Mouse (Mus musculus) kidney, embryonic 14.5 days (tissue): ENCODE data around the gene Rspo1. TPM values are rescaled to one million over a fixed set of nuclear protein-coding genes. Genes with fewer than 3 reads are reported as not detected.

ENCODE experiments used
- ATAC-seq: fragments of 200-750 bp; cut with Nextera tagmentation; 2 replicates; pipeline ENCODE4 v1.8.0; 2017; ENCODE audit warnings: moderate number of reproducible peaks, mild to moderate bottlenecking, moderate TSS enrichment, moderate library complexity; ENCODE audit not compliant: low FRiP score, low TSS enrichment
- H3K27ac ChIP-seq: fragments of 300-500 bp; sonication (generic); 2 replicates; pipeline ENCODE4 v1.5.1; 2014; ENCODE audit warnings: low read depth, mild to moderate bottlenecking, low read length, moderate library complexity, mixed read lengths
- H3K27me3 ChIP-seq: fragments of 300-500 bp; sonication (generic); 2 replicates; pipeline ENCODE4 v1.6.1; 2014; ENCODE audit warnings: mild to moderate bottlenecking, low read length; ENCODE audit not compliant: control insufficient read depth, insufficient read depth
- H3K36me3 ChIP-seq: fragments of 300-500 bp; sonication (generic); 2 replicates; pipeline ENCODE4 v1.6.1; 2014; ENCODE audit warnings: low read length, mixed read lengths; ENCODE audit not compliant: control insufficient read depth, insufficient read depth
- H3K4me1 ChIP-seq: fragments of 300-500 bp; sonication (generic); 2 replicates; pipeline ENCODE4 v1.6.1; 2014; ENCODE audit warnings: low read length, mixed read lengths; ENCODE audit not compliant: control insufficient read depth, insufficient read depth
- H3K4me2 ChIP-seq: fragments of 300-500 bp; sonication (generic); replicated peaks from 2 replicates; pipeline ENCODE4 v1.6.1; 2014; ENCODE audit warnings: low read depth, mild to moderate bottlenecking, low read length
- H3K4me3 ChIP-seq: fragments of 300-500 bp; sonication (generic); 2 replicates; pipeline ENCODE4 v1.5.1; 2014; ENCODE audit warnings: mild to moderate bottlenecking, low read length
- H3K9ac ChIP-seq: fragments of 300-500 bp; sonication (generic); 2 replicates; pipeline ENCODE4 v1.6.1; 2014; ENCODE audit warnings: low read depth, mild to moderate bottlenecking, low read length, moderate library complexity
- H3K9me3 ChIP-seq: fragments of 300-500 bp; sonication (generic); 2 replicates; pipeline ENCODE4 v1.6.1; 2016; ENCODE audit warnings: low read length; ENCODE audit not compliant: control insufficient read depth
- WGBS: fragments of 180-500 bp; shearing (Covaris S2); extraction: QIAGEN DNeasy Blood & Tissue Kit; methylation state at CpG from one replicate; pipeline ENCODE4 v1.1.7; 2014; 5-methylcytosine and 5-hydroxymethylcytosine counted together
- polyA plus RNA-seq: library from polyadenylated mRNA; unstranded; fragments of >200 nt; fragmentation: Nextera tagmentation; extraction: Ambion mirVana; gene quantifications from 2 replicates; pipeline ENCODE4 v1.2.1, GENCODE M21; 2014

The Rspo1 gene
- polyA plus RNA-seq, 1 experiment from 2014 or later: 44.8 TPM

- Histone ChIP-seq H3K27me3 (peaks cover 6% of the 10 kb centered on the region), H3K36me3 (no peaks in the 10 kb centered on the region), H3K27ac (peak overlapping the region; percentile 12; the same call in 1 of the 2 replicates), H3K4me3 (no peak overlapping the region), H3K4me2 (no peak overlapping the region), H3K9ac (no peak overlapping the region), H3K9me3 (no peaks in the 10 kb centered on the region), H3K4me1 (peaks cover 21% of the 10 kb centered on the region)
- 25% methylated on average over 10 of the region's 10 CpGs for WGBS
- no peak for ATAC-seq
Measured at GRCm38 (mm10) chr4:124951036-124951433, 35.2 kb upstream of the Rspo1 start.

- ATAC-seq: no peak
- 54% methylated on average over 4 of the region's 4 CpGs for WGBS
- H3K4me1 ChIP-seq: peaks cover 22% of the 10 kb centered on the region
- H3K4me3 ChIP-seq: no peak overlapping the region
- H3K4me2 ChIP-seq: no peak overlapping the region
- no peaks in the 10 kb centered on the region for H3K36me3 ChIP-seq
- H3K27ac ChIP-seq: no peak overlapping the region
- no peak overlapping the region for H3K9ac ChIP-seq
- no peaks in the 10 kb centered on the region for H3K9me3 ChIP-seq
- peaks cover 6% of the 10 kb centered on the region for H3K27me3 ChIP-seq
Measured at GRCm38 (mm10) chr4:124953546-124953945, 32.7 kb upstream of the Rspo1 start.

- Histone ChIP-seq H3K9me3 (no peaks in the 10 kb centered on the region), H3K4me1 (peaks cover 11% of the 10 kb centered on the region), H3K27me3 (peaks cover 6% of the 10 kb centered on the region), H3K27ac (no peak overlapping the region), H3K4me3 (no peak overlapping the region), H3K36me3 (no peaks in the 10 kb centered on the region), H3K9ac (no peak overlapping the region), H3K4me2 (no peak overlapping the region)
- no peak for ATAC-seq
- WGBS: 90% methylated on average over 2 of the region's 2 CpGs
Measured at GRCm38 (mm10) chr4:124957284-124957683, 28.9 kb upstream of the Rspo1 start.

- Histone ChIP-seq H3K27me3 (peaks cover 3% of the 10 kb centered on the region; the same call in 1 of the 2 replicates), H3K27ac (0 out of 2 replicates have a peak overlapping the region, but pooled peaks have one; percentile 43)
- ATAC-seq: peak; percentile 58
Measured at GRCm38 (mm10) chr4:124959062-124959461, 27.2 kb upstream of the Rspo1 start.

GRCm38 (mm10) chr4:124960940-124961339, 25.3 kb upstream of the Rspo1 start:
- 87% methylated on average over 11 of the region's 11 CpGs for WGBS
- peaks cover 15% of the 10 kb centered on the region for H3K4me1 ChIP-seq
- no peaks in the 10 kb centered on the region for H3K36me3 ChIP-seq
- no peak overlapping the region for H3K4me2 ChIP-seq
- no peak overlapping the region for H3K27ac ChIP-seq
- H3K4me3 ChIP-seq: no peak overlapping the region
- H3K27me3 ChIP-seq: no peaks in the 10 kb centered on the region
- no peak for ATAC-seq
- H3K9me3 ChIP-seq: no peaks in the 10 kb centered on the region
- no peak overlapping the region for H3K9ac ChIP-seq

More at GRCm38 (mm10) chr4:124959062-124959461, 27.2 kb upstream of the Rspo1 start:
- 20% methylated on average over 11 of the region's 11 CpGs for WGBS
- Histone ChIP-seq H3K36me3 (no peaks in the 10 kb centered on the region), H3K4me3 (no peak overlapping the region), H3K9me3 (no peaks in the 10 kb centered on the region), H3K4me1 (peaks cover 11% of the 10 kb centered on the region), H3K9ac (no peak overlapping the region), H3K4me2 (no peak overlapping the region)

- H3K27me3 ChIP-seq: no peaks in the 10 kb centered on the region
- ATAC-seq: no peak
- WGBS: 48% methylated on average over 11 of the region's 11 CpGs
- H3K4me1 ChIP-seq: peaks cover 15% of the 10 kb centered on the region
- no peak overlapping the region for H3K4me3 ChIP-seq
- H3K36me3 ChIP-seq: no peaks in the 10 kb centered on the region
- H3K4me2 ChIP-seq: no peak overlapping the region
- no peak overlapping the region for H3K9ac ChIP-seq
- no peaks in the 10 kb centered on the region for H3K9me3 ChIP-seq
- H3K27ac ChIP-seq: no peak overlapping the region
Measured at GRCm38 (mm10) chr4:124962576-124962975, 23.7 kb upstream of the Rspo1 start.

GRCm38 (mm10) chr4:124964912-124965599, 21.2 kb upstream of the Rspo1 start:
- WGBS: 13% methylated on average over 8 of the region's 8 CpGs
- H3K4me2 ChIP-seq: no peak overlapping the region
- no peaks in the 10 kb centered on the region; the same call in 1 of the 2 replicates for H3K27me3 ChIP-seq
- H3K36me3 ChIP-seq: no peaks in the 10 kb centered on the region
- no peak overlapping the region for H3K27ac ChIP-seq
- ATAC-seq: peak; percentile 55
- H3K9ac ChIP-seq: 0 out of 2 replicates have a peak overlapping the region, but pooled peaks have one; percentile 7
- no peaks in the 10 kb centered on the region for H3K9me3 ChIP-seq
- peaks cover 5% of the 10 kb centered on the region for H3K4me1 ChIP-seq
- no peak overlapping the region for H3K4me3 ChIP-seq

GRCm38 (mm10) chr4:124968711-124969110, 17.5 kb upstream of the Rspo1 start:
- Histone ChIP-seq H3K4me3 (no peak overlapping the region), H3K36me3 (no peaks in the 10 kb centered on the region), H3K27me3 (peaks cover 1% of the 10 kb centered on the region), H3K27ac (no peak overlapping the region), H3K9me3 (no peaks in the 10 kb centered on the region), H3K9ac (no peak overlapping the region), H3K4me1 (peaks cover 5% of the 10 kb centered on the region), H3K4me2 (no peak overlapping the region)
- WGBS: 63% methylated on average over 6 of the region's 6 CpGs
- ATAC-seq: no peak

- Histone ChIP-seq H3K4me2 (no peak overlapping the region), H3K4me1 (peaks cover 5% of the 10 kb centered on the region), H3K4me3 (no peak overlapping the region), H3K9ac (no peak overlapping the region), H3K9me3 (no peaks in the 10 kb centered on the region), H3K27ac (no peak overlapping the region), H3K27me3 (peaks cover 4% of the 10 kb centered on the region), H3K36me3 (no peaks in the 10 kb centered on the region)
- WGBS: 72% methylated on average over 7 of the region's 7 CpGs
- no peak for ATAC-seq
Measured at GRCm38 (mm10) chr4:124969219-124969848, 16.9 kb upstream of the Rspo1 start.
